Comparison of ENCODE assay signal across 8 mouse cellular contexts in the genomic region with DNA sequence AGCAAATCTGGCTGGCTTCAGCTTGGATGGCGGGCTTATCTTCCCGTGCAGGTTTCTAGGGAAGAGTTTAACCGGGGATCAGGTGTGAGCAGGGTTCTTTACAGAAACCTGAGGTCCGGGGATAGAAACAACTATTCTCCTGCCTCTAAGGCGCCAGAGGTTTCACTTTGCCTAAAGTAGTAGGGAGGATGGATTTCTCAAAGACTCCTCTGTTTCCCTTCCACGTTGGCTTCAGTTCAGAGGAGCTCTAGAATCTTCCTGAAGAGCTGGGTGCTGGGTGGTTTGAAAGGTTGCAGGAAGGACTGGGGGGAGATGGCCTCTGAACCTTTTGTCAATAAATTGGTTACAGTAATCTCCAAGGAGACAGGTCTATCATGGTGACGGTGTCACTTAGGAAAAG. TPM values are rescaled to one million over a fixed set of nuclear protein-coding genes. Genes with fewer than 3 reads are reported as not detected.
A peak's percentile ranks its signal among the peaks of the same experiment; 100 is the strongest.
DNase-seq lines count a peak whose midpoint lies in the region; ATAC-seq and TF ChIP-seq lines count a peak whose summit lies in the region.

No protein-coding gene starts in this region.

- no peak overlapping the region for H3K27ac ChIP-seq in heart, embryonic 11.5 days (ENCODE audit: low read depth, low read length)
- no peak overlapping the region for H3K27ac ChIP-seq in bone marrow, adult 2 months (ENCODE audit: control insufficient read depth, insufficient read depth, low read depth, low read length, poor library complexity)
- no peak overlapping the region for H3K27ac ChIP-seq in hindbrain, embryonic 13.5 days
- H3K27ac ChIP-seq in macrophage = no peak overlapping the region

- peak overlapping the region; percentile 81 for H3K4me3 ChIP-seq in heart, embryonic 11.5 days (ENCODE audit: low read depth, low read length)
- H3K4me3 ChIP-seq in bone marrow, adult 2 months (replicated peaks; ENCODE audit: control insufficient read depth, low read depth, low read length) = peak overlapping the region; percentile 77
- peak overlapping the region; percentile 87 for H3K4me3 ChIP-seq in hindbrain, embryonic 13.5 days
- H3K4me3 ChIP-seq in macrophage (ENCODE audit: inconsistent target) = peak overlapping the region; percentile 64

- no peaks in the 10 kb centered on the region for H3K9me3 ChIP-seq in heart, embryonic 11.5 days (replicated peaks; ENCODE audit: control insufficient read depth, low read length)
- no peaks in the 10 kb centered on the region for H3K9me3 ChIP-seq in hindbrain, embryonic 13.5 days

- H3K79me2 ChIP-seq in macrophage (ENCODE audit: inconsistent target) = peaks cover 18% of the 10 kb centered on the region

- no peaks in the 10 kb centered on the region for H3K36me3 ChIP-seq in heart, embryonic 11.5 days (ENCODE audit: control insufficient read depth, insufficient read depth, low read length)
- no peaks in the 10 kb centered on the region; the same call in 1 of the 2 replicates for H3K36me3 ChIP-seq in hindbrain, embryonic 13.5 days
- no peaks in the 10 kb centered on the region for H3K36me3 ChIP-seq in macrophage (ENCODE audit: inconsistent target)

- H3K9ac ChIP-seq in heart, embryonic 11.5 days (ENCODE audit: low read depth, low read length) = no peak overlapping the region
- H3K9ac ChIP-seq in hindbrain, embryonic 13.5 days = peak overlapping the region; percentile 96

- DNase-seq in heart, adult 8-10 months (ENCODE audit: low spot score) = no peak
- DNase-seq in urinary bladder, adult 18-20 months (ENCODE audit: low spot score in 2 of 2) = no peak

- TF ChIP-seq CTCF in bone marrow, adult 2 months (IDR thresholded peaks at IDR 0.05; ENCODE audit: control insufficient read depth, insufficient read depth, low read length) = no peak

- no peak for TF ChIP-seq POLR2A in bone marrow, adult 2 months (IDR thresholded peaks at IDR 0.05; ENCODE audit: borderline replicate concordance, control insufficient read depth, low read depth, low read length)

- ATAC-seq in heart, embryonic 11.5 days (replicated peaks; ENCODE audit: insufficient number of reproducible peaks, low FRiP score, low TSS enrichment) = no peak
- no peak for ATAC-seq in hindbrain, embryonic 13.5 days (ENCODE audit: low FRiP score)
- no peak for ATAC-seq in megakaryocyte-erythroid progenitor cell, adult 5-6 weeks (replicated peaks; ENCODE audit: low FRiP score, low TSS enrichment, poor library complexity, severe bottlenecking)
- no peak for ATAC-seq in erythroblast, adult 5-6 weeks (replicated peaks; ENCODE audit: low FRiP score, poor library complexity, severe bottlenecking)

- peaks cover 48% of the 10 kb centered on the region for H3K4me1 ChIP-seq in heart, embryonic 11.5 days (ENCODE audit: control insufficient read depth, insufficient read depth, low read length)
- peaks cover 3% of the 10 kb centered on the region; the same call in 1 of the 2 replicates for H3K4me1 ChIP-seq in bone marrow, adult 2 months (ENCODE audit: control insufficient read depth, insufficient read depth, low read length)
- H3K4me1 ChIP-seq in hindbrain, embryonic 13.5 days (replicated peaks) = peaks cover 71% of the 10 kb centered on the region

- H3K4me2 ChIP-seq in heart, embryonic 11.5 days = peak overlapping the region; percentile 86
- H3K4me2 ChIP-seq in hindbrain, embryonic 13.5 days = peak overlapping the region; percentile 83

- H3K27me3 ChIP-seq in heart, embryonic 11.5 days (ENCODE audit: control insufficient read depth, insufficient read depth, low read length) = no peaks in the 10 kb centered on the region
- H3K27me3 ChIP-seq in hindbrain, embryonic 13.5 days = 0 out of 2 replicates have a peak, but pooled peaks cover 8% of the 10 kb centered on the region

- WGBS in heart, embryonic 11.5 days (ENCODE audit: insufficient replicate concordance) = 18% methylated on average over 7 of the region's 7 CpGs
- 59% methylated on average over 7 of the region's 7 CpGs for WGBS in bone marrow, adult 2 months
- 49% methylated on average over 7 of the region's 7 CpGs for WGBS in hindbrain, embryonic 13.5 days
- WGBS in macrophage (ENCODE audit: missing documents) = 79% methylated on average over 7 of the region's 7 CpGs

RNA-seq across cellular contexts. Expression of gene Jdp2, which starts 1.8 kb away (rescaled TPM):
- polyA plus RNA-seq in heart, embryonic 11.5 days (2014; fragmentation: Nextera tagmentation; extraction: Ambion mirVana) = 0.49 and 0.62 TPM in 2 replicates
- total RNA-seq in heart, adult 8-10 months (2022) = 1 to 10 TPM; 6.5 to 9.2 (median 7.9) TPM
- polyA plus RNA-seq in bone marrow, adult 2 months (2011; ENCODE audit: insufficient read depth, insufficient read length, low replicate concordance, missing spikeins) = 10.0 and 21.2 TPM in 2 replicates
- polyA plus RNA-seq in hindbrain, embryonic 13.5 days (2015; fragmentation: Nextera tagmentation; extraction: Ambion mirVana) = 0.32 and 0.42 TPM in 2 replicates
- 100 to 1,000 TPM in 11 of 26 experiments, 10 to 100 TPM in 13, 1 to 10 TPM in 2; 5.1 to 753 (median 54.6) TPM for total RNA-seq in macrophage (2018; cell fraction: chromatin; rRNA removed)
- 100 to 1,000 TPM in 5 of 26 experiments, 10 to 100 TPM in 15, 1 to 10 TPM in 6; 6.1 to 312 (median 15.1) TPM for total RNA-seq in macrophage (2018; cell fraction: cytosol; rRNA removed)
- 100 to 1,000 TPM in 9 of 26 experiments, 10 to 100 TPM in 16, 1 to 10 TPM in 1; 5.7 to 459 (median 64.5) TPM for total RNA-seq in macrophage (2018; cell fraction: nucleus; rRNA removed)
- 7.6 to 16.1 TPM (median 12.0 TPM) in 3 replicates for polyA plus RNA-seq in macrophage (2018)
- 0.47 TPM in 1 of 2 replicates, not detected in the other for total RNA-seq in megakaryocyte-erythroid progenitor cell, adult 5-6 weeks (2014; fragmentation: Nextera tagmentation)
- total RNA-seq in megakaryocyte-erythroid progenitor cell, adult 5-6 weeks (2017) = 1.1 and 2.1 TPM in 2 replicates
- total RNA-seq in erythroblast, adult 5-6 weeks (2015; ENCODE audit: low replicate concordance) = 12.7 and 14.6 TPM in 2 replicates
- total RNA-seq in erythroblast, adult 5-6 weeks (2017; ENCODE audit: low replicate concordance) = 12.4 and 13.7 TPM in 2 replicates
